Mouse (Mus musculus) hindbrain, embryonic 10.5 days (tissue): ENCODE results near the gene Dscam. TPM values are rescaled to one million over a fixed set of nuclear protein-coding genes. Genes with fewer than 3 reads are reported as not detected.

Experiments used
- DNase-seq: peaks from one replicate; pipeline ENCODE4 v3.0.0-alpha.2; 2017; ENCODE audit warnings: low spot score
- H3K27ac ChIP-seq: fragments of 300-500 bp; sonication (generic); 2 replicates; pipeline ENCODE4 v1.5.1; 2016; ENCODE audit warnings: mild to moderate bottlenecking, moderate library complexity
- H3K27me3 ChIP-seq: fragments of 300-500 bp; sonication (generic); 2 replicates; pipeline ENCODE4 v1.6.1; 2016; ENCODE audit warnings: mild to moderate bottlenecking; ENCODE audit not compliant: poor library complexity, insufficient read depth, severe bottlenecking
- H3K36me3 ChIP-seq: fragments of 300-500 bp; sonication (generic); 2 replicates; pipeline ENCODE4 v1.6.1; 2016; ENCODE audit warnings: mild to moderate bottlenecking, moderate library complexity
- H3K4me1 ChIP-seq: fragments of 300-500 bp; sonication (generic); replicated peaks from 2 replicates; pipeline ENCODE4 v1.6.1; 2016; ENCODE audit warnings: mild to moderate bottlenecking
- H3K4me3 ChIP-seq: fragments of 300-500 bp; sonication (generic); 2 replicates; pipeline ENCODE4 v1.5.1; 2016; ENCODE audit warnings: mild to moderate bottlenecking, moderate library complexity
- H3K9me3 ChIP-seq: fragments of 300-500 bp; sonication (generic); 2 replicates; pipeline ENCODE4 v1.6.1; 2016; ENCODE audit warnings: mild to moderate bottlenecking, moderate library complexity
- WGBS: fragments of 180-500 bp; shearing (Covaris S2); methylation state at CpG from one replicate; pipeline ENCODE4 v1.1.7; 2016; 5-methylcytosine and 5-hydroxymethylcytosine counted together
- polyA plus RNA-seq: library from polyadenylated mRNA; unstranded; fragments of >200 nt; fragmentation: Nextera tagmentation; extraction: Ambion mirVana; gene quantifications from 2 replicates; pipeline ENCODE4 v1.2.1, GENCODE M21; 2016

Gene Dscam
- polyA plus RNA-seq, 1 experiment from 2014 or later: 1.2 TPM

GRCm38 (mm10) chr16:96661073-96661472 lies 509.5 kb downstream of the Dscam start:
- Histone ChIP-seq H3K36me3 (no peaks in the 10 kb centered on the region), H3K27me3 (no peaks in the 10 kb centered on the region), H3K4me3 (no peak overlapping the region), H3K4me1 (no peaks in the 10 kb centered on the region), H3K27ac (no peak overlapping the region), H3K9me3 (no peaks in the 10 kb centered on the region)
- DNase-seq: no peak
- WGBS: 86% methylated on average over 3 of the region's 3 CpGs

GRCm38 (mm10) chr16:96659275-96659674 lies 511.3 kb downstream of the Dscam start:
- H3K9me3 ChIP-seq: no peaks in the 10 kb centered on the region
- WGBS: 67% methylated on average over 5 of the region's 5 CpGs
- DNase-seq: no peak
- no peaks in the 10 kb centered on the region for H3K36me3 ChIP-seq
- H3K27me3 ChIP-seq: no peaks in the 10 kb centered on the region
- H3K4me1 ChIP-seq: no peaks in the 10 kb centered on the region
- H3K4me3 ChIP-seq: no peak overlapping the region
- H3K27ac ChIP-seq: no peak overlapping the region

GRCm38 (mm10) chr16:96655548-96655947 lies 515.0 kb downstream of the Dscam start:
- DNase-seq: no peak
- H3K4me1 ChIP-seq: no peaks in the 10 kb centered on the region
- 93% methylated on average over 4 of the region's 4 CpGs for WGBS
- no peaks in the 10 kb centered on the region for H3K27me3 ChIP-seq
- H3K4me3 ChIP-seq: no peak overlapping the region
- no peaks in the 10 kb centered on the region for H3K36me3 ChIP-seq
- no peaks in the 10 kb centered on the region for H3K9me3 ChIP-seq
- H3K27ac ChIP-seq: no peak overlapping the region

- Histone ChIP-seq H3K27ac (no peak overlapping the region), H3K27me3 (no peaks in the 10 kb centered on the region)
- 90% methylated on average over 4 of the region's 4 CpGs for WGBS
Observed at GRCm38 (mm10) chr16:96654054-96654453, 516.5 kb downstream of the Dscam start.

GRCm38 (mm10) chr16:96651444-96651843 lies 519.1 kb downstream of the Dscam start:
- Histone ChIP-seq H3K9me3 (no peaks in the 10 kb centered on the region), H3K27ac (no peak overlapping the region), H3K36me3 (no peaks in the 10 kb centered on the region), H3K4me1 (no peaks in the 10 kb centered on the region), H3K27me3 (no peaks in the 10 kb centered on the region), H3K4me3 (no peak overlapping the region)
- DNase-seq: no peak
- 93% methylated on average over 3 of the region's 3 CpGs for WGBS

More at GRCm38 (mm10) chr16:96654054-96654453, 516.5 kb downstream of the Dscam start:
- no peak for DNase-seq
- no peaks in the 10 kb centered on the region for H3K9me3 ChIP-seq
- no peaks in the 10 kb centered on the region for H3K36me3 ChIP-seq
- no peaks in the 10 kb centered on the region for H3K4me1 ChIP-seq
- no peak overlapping the region for H3K4me3 ChIP-seq

- no peak for DNase-seq
- no peak overlapping the region for H3K4me3 ChIP-seq
- H3K4me1 ChIP-seq: 0 out of 2 replicates have a peak, but pooled peaks cover 8% of the 10 kb centered on the region
- no peak overlapping the region for H3K27ac ChIP-seq
- H3K27me3 ChIP-seq: no peaks in the 10 kb centered on the region
- WGBS: 85% methylated on average over 3 of the region's 3 CpGs
- no peaks in the 10 kb centered on the region for H3K9me3 ChIP-seq
- no peaks in the 10 kb centered on the region for H3K36me3 ChIP-seq
Observed at GRCm38 (mm10) chr16:96640101-96640500, 530.5 kb downstream of the Dscam start.

- Histone ChIP-seq H3K27me3 (no peaks in the 10 kb centered on the region), H3K36me3 (no peaks in the 10 kb centered on the region), H3K4me1 (no peaks in the 10 kb centered on the region), H3K4me3 (no peak overlapping the region), H3K9me3 (no peaks in the 10 kb centered on the region), H3K27ac (no peak overlapping the region)
- 68% methylated on average over 2 of the region's 2 CpGs for WGBS
- no peak for DNase-seq
Observed at GRCm38 (mm10) chr16:96635916-96636315, 534.6 kb downstream of the Dscam start.

- no peak overlapping the region for H3K4me3 ChIP-seq
- H3K36me3 ChIP-seq: no peaks in the 10 kb centered on the region
- H3K4me1 ChIP-seq: no peaks in the 10 kb centered on the region
- DNase-seq: no peak
- H3K9me3 ChIP-seq: no peaks in the 10 kb centered on the region
- H3K27ac ChIP-seq: no peak overlapping the region
- no peaks in the 10 kb centered on the region for H3K27me3 ChIP-seq
Observed at GRCm38 (mm10) chr16:96634791-96635143, 535.8 kb downstream of the Dscam start.

GRCm38 (mm10) chr16:96634097-96634790 lies 536.3 kb downstream of the Dscam start:
- no peaks in the 10 kb centered on the region for H3K4me1 ChIP-seq
- H3K9me3 ChIP-seq: no peaks in the 10 kb centered on the region
- WGBS: 89% methylated on average over 4 of the region's 4 CpGs
- H3K27me3 ChIP-seq: no peaks in the 10 kb centered on the region
- H3K36me3 ChIP-seq: no peaks in the 10 kb centered on the region
- H3K27ac ChIP-seq: no peak overlapping the region
- no peak for DNase-seq
- H3K4me3 ChIP-seq: no peak overlapping the region

GRCm38 (mm10) chr16:96630241-96630640 lies 540.3 kb downstream of the Dscam start:
- Histone ChIP-seq H3K9me3 (no peaks in the 10 kb centered on the region), H3K4me1 (no peaks in the 10 kb centered on the region), H3K27me3 (no peaks in the 10 kb centered on the region), H3K36me3 (no peaks in the 10 kb centered on the region), H3K27ac (no peak overlapping the region), H3K4me3 (no peak overlapping the region)
- 84% methylated on average over 7 of the region's 7 CpGs for WGBS
- DNase-seq: no peak

GRCm38 (mm10) chr16:96629623-96630022 lies 540.9 kb downstream of the Dscam start:
- 91% methylated on average over 5 of the region's 5 CpGs for WGBS
- H3K36me3 ChIP-seq: no peaks in the 10 kb centered on the region
- H3K4me1 ChIP-seq: peaks cover 6% of the 10 kb centered on the region
- no peak overlapping the region for H3K27ac ChIP-seq
- DNase-seq: no peak
- no peaks in the 10 kb centered on the region for H3K27me3 ChIP-seq
- H3K4me3 ChIP-seq: no peak overlapping the region
- H3K9me3 ChIP-seq: no peaks in the 10 kb centered on the region

- WGBS: 68% methylated on average over 4 of the region's 4 CpGs
- Histone ChIP-seq H3K4me1 (peaks cover 8% of the 10 kb centered on the region), H3K27ac (no peak overlapping the region), H3K9me3 (no peaks in the 10 kb centered on the region), H3K36me3 (no peaks in the 10 kb centered on the region), H3K27me3 (no peaks in the 10 kb centered on the region), H3K4me3 (no peak overlapping the region)
- DNase-seq: no peak
Observed at GRCm38 (mm10) chr16:96625468-96625867, 545.1 kb downstream of the Dscam start.

GRCm38 (mm10) chr16:96624570-96625411 lies 545.8 kb downstream of the Dscam start:
- peaks cover 8% of the 10 kb centered on the region for H3K4me1 ChIP-seq
- no peaks in the 10 kb centered on the region for H3K36me3 ChIP-seq
- 78% methylated on average over 7 of the region's 7 CpGs for WGBS
- no peak for DNase-seq
- H3K4me3 ChIP-seq: no peak overlapping the region
- peak overlapping the region; percentile 45 for H3K27ac ChIP-seq
- no peaks in the 10 kb centered on the region for H3K9me3 ChIP-seq
- H3K27me3 ChIP-seq: no peaks in the 10 kb centered on the region
